Mouse (Mus musculus) hematopoietic stem cell, adult 5-6 weeks (primary cell): ENCODE measurements at regions not wholly inside any gene's neighbourhood (a gene's known extent, or its start where the extent isn't known, plus 50 kb on each side); places are given as distances from the start of the nearest gene placed in this dataset.

Experiments
- ATAC-seq, 2 experiments: fragments of 125-278 bp in 1 of 2; replicated peaks in 1 of 2; 2 replicates each; pipeline ENCODE4 v1.8.0; 2016 to 2017; ENCODE audit warnings: inconsistent platforms in 2 of 2, mild to moderate bottlenecking in 2 of 2, moderate number of reproducible peaks in 2 of 2, low read depth in 1 of 2, moderate TSS enrichment in 1 of 2; ENCODE audit not compliant: low FRiP score in 2 of 2, poor library complexity in 2 of 2, severe bottlenecking in 2 of 2, insufficient read depth in 1 of 2, low TSS enrichment in 1 of 2

DNA sequence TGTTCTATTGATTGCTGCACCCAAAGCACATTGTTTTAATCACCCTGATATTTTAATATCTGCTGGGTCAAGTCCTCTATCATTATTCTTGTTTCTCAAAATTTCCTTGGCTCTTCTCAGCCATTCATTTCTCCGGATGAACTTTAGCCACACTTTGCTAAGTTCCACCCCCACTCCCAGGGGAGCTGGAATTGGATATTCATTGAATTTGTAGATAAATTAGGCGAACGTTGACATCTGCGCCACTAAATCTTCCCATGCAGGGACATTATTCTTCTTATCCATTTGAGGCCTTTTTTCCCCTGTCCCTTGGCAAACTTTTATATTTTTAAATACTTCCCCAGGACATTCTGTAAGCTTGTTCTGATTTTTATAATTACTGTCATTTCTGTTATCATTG, 280.9 kb upstream of the Mgmt start:
- no peak for ATAC-seq

DNA sequence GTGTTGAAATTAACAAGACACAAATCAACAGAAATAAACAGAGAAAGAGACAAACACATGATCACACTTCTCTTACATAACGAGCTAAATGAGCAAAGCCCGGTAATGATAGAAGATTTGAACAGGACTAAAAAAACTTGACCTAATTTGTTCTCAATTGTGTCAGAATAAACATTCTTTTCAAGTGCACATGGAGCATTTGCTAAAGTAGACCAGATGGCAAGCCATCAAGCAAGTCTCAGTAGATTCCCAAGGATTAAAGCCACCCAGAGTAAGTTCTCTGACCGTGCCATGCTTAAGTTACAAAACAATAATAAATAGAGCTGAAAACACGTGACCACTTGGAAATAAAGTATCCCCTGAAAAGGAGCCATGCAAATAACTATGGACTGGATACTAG, 269.9 kb upstream of the Mgmt start:
- no peak for ATAC-seq

DNA sequence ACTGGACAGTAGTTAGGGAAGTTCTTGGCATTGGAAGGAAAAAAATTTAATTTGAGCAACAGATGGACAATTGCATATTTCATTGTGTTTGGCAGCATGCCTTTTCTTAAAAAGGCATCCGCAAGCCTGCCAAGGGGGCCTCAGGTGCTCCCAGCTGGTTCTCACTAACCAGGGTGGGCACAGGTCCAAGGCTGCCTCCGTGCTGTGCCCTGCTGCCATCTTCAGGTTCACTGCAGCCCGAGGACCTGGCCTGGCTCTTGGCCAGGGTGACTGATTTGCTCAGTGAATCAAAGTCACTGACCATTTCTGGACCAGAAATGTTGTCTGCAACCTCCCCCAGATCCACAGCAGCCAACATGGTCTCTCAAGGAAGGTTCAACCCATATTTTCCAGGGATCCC, 263.3 kb upstream of the Mgmt start:
- ATAC-seq, result no peak

DNA sequence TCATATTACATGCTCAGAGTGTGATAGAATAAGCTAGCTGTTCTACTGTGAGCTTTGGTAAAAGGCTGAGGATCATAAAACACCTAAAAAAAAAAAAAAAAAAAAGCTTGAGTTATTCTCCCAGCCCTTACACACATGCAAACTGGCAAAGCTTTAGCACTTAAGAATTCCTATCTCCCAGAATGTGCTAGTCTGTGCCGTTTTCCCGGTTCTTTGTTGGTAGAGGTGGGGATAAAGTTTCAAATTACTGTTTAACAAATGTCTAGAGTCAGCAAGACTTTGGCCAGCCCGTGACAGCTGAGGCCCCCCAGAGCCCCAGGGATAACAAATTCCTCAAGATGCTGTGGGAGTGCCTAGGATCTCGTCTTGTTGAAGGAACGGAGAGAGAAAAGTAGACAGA, 254.3 kb upstream of the Mgmt start:
- no peak for ATAC-seq

DNA sequence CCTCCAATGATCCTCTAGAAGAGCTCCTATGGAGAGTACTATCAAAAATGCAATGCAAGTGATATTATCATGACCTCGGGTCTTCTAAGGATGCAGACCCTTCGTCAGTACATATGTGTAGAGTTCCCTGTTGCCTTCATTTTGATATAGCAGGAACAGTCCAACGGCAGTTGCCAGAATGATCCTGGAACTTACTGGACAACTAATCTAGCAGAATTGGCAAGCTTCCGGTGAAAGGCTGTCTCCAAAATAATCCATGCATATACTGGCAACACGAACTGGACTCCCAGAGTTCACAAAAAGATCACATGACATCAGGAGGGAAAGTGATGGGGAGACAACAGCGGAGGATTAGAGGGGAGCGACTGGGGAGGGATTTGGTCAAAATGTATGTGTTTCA, 253.6 kb upstream of the Mgmt start:
- no peak for ATAC-seq

DNA sequence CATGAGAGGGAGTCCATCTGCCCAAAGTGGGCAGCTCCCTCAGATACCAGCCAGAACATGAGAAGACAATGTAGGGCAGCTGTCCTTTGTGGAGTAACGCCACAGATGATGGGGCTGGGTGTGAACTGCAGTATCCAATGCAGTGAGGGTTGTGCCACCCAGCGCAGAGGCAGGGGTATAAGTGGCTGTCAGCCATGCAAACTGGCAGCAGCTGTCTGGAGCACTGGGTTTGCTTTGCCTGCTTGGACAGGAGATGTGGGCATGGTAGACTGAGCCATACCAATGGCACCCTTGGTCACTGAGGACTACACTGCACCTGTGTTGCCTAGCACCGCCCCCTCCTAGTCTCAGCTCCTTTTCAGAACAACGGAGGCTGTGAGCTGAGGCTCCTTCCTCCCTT, 244.6 kb upstream of the Mgmt start:
- no peak for ATAC-seq

DNA sequence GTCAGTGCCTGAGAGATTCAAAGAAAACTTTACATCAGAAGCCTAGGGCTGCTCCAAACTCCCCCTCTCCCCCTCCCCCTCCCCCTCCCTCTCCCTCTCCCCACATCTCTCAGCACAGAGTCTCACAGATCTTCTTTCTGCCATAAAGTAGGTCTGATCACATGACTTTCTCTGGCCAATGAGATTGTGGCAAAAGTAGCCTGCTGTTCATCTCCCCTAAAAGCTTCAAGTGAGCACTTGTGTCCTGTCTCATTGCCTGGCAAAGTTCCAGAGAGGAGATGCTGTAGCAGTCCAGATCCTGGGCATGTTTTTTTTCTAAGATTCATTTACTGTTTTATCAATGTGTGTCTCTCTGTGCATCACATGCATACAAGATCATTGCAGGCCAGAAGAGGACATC, 234.5 kb upstream of the Mgmt start:
- no peak for ATAC-seq

DNA sequence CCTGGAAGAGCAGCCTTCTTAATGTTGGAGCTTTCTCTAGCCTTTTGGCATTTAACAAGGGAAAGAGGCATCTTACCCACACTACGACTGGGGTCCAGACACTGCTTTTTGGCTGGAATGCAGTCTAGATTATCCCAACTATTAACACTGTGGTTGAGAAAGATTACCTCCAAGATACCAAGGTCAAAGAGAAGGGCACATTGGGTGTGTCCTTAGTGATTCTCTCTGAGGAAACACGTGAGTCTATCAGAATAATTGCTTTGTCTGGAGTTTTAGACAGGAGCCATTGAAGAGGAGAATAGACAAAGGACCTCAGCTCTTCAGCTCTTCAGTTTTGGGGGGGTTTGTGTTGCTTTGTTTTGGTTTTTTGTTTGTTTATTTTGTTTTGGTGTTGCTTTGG, 234.0 kb upstream of the Mgmt start:
- no peak for ATAC-seq

DNA sequence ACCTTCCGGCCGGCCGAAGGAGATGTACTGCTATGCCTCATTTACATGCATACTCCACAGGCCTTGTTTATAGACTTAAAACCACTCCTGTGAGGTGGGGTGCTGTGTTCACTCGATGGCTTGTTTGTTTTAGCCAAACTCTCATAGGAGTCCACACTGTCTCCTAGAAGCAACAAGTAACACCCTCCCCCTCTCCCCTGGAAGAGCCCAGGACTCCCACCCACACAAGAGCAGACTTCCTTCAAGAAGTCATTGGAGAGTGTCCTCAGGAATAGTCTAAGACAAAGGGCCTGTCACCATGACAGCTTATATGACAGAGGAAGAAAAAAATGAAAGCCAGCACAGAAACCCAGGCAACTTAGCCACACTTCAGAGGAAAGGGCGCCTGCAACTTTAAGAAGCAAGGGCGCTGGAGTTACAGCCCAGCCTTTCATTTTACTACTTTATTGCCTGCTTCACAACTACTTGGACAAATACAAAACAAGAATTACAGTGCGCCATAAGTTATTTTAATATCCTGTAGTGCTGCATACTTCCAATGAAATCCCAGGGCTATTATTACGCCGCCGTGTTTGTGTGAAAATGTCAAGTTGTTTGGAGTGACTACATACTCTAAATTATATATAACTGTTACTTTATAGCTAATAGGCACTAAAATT, 229.9 kb upstream of the Mgmt start:
- ATAC-seq, result no peak

DNA sequence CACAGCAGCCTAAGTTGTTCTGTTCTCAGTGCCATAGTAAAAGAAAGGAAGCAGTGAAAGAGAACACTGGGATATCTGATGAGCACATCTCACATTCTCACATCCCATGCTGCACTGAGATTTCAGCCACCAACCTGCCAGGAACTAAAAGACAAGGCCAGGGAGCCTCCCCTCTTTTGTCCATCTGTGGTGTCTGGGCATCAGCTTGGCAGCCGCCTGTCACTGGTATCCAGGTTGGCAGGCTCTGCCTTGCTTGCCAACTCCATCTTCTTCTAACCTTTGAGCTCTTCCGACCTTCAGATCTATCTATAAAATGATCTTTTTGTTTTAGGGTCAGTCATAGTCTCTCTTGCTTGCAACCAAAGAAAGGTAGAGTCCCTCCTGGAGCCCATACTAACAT, 228.5 kb upstream of the Mgmt start:
- ATAC-seq, result no peak

DNA sequence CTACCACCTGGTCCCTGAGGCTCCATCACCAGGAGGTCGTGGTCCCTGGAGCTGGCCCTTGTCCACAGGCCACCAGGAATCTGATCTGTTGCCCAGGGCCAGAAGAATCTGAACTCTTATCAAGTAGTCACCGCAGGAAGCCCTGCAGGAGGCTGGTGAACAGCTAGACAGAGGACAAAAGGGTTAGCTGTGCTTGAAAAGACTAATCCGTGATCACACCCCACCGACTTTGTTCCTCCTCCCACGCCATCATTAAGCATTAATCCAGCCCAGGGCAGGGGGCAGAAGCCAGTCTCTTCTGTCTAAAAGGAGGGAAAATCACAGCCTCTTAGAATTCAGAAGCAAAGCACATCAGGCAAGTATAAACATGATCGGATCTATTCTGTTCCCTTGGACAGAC, 227.7 kb upstream of the Mgmt start:
- no peak for ATAC-seq

DNA sequence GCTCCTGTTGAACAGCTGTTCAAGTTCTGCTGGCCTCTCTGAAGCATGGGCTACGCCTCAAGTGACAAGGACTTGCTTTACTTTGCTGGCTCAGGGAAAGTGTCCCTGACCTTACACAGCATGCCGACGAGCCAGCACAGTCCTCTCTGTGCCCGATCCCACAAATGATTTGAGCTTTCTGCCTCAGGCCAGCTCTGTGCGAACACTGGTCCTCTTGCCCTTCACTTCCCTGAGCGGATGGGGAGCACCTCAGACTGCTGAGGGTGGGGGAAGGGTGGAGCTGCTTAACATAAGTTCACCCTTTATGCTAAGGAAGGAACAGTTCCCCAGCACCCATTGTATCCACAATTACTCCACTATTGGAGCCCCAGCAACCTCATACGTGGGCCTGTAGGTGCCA, 223.7 kb upstream of the Mgmt start:
- no peak for ATAC-seq

DNA sequence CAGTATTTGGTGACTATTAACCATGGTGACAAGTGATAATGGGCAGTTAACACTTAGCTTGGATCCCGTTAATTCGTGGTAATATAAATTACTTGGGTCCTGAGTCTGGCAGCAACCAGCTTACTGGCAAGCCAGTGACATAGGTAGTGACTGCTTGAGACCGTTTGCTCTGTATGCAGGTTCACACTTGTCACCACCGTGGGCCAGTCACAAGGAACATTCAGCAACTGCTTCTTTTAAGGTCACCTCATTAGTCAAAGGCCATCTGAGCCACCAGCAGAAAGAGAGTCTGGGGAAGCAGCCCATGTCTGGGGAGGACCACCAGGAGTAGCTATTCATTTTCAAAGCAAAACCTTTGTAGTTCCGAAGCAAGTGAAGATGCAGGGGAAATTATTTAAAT, 220.3 kb upstream of the Mgmt start:
- no peak for ATAC-seq

DNA sequence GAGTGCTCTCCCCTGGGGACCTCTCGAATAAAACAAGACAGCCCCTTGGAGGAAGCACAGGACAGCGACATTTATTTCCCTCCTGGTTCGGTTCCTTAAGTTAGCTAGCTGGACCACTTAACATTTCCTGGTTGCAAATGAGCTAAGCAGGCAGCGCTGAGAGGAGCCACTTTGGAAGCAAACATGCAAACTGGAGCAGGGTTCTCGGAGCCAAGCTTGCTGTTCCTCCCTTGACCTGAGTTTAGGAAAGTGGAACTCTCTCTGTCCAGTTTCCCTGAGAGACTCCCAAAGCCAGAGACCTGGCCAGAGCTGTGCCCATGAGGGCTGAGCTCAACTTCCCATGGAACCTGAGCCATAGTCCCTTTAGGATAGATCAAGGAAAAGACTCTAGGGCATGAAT, 219.4 kb upstream of the Mgmt start:
- no peak for ATAC-seq

DNA sequence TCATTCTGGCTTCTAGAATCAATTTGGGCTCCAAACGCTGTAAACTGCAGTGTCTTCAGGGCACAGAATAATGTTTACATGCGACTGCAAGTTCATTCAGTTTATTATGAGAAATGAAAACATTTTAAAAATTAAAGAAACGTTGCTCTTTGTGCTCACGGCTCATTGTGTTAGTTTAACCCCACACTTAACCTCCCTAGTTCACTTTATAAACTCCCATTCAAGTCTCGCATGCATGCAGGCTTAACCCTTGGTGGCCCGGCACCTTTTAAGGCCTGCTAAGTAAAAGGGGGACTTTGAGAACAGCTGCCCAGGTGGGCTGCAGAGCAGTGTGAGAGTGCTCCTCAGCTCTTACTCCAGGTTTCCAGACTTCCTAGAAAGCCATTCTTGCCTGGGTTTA, 218.3 kb upstream of the Mgmt start:
- no peak for ATAC-seq

DNA sequence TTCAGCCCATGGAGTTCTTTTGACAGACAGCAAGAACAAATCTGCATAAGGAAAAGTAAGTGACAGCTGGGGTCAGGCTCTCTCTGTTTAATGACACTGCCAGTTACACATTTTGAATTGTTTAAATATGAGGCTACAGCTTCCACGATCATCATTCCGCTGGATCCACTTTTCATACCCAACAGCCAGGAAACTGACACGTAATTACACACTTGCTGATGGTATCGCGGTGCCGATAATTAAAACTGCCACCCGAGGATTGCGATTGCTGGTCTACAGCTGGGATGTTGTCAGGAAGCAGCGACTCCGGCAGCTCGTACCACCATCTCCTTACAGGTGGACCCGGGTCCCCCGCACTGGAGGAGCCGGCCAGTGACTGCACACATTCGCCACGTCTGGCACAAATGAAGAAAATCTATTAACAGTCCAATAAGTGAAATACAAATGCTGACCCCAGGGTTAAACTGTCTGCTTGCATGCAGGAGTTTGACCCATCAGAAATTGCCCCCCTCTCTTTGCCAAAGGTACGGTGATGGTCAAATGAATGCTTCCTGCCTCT, 217.3 kb upstream of the Mgmt start:
- ATAC-seq, result no peak

DNA sequence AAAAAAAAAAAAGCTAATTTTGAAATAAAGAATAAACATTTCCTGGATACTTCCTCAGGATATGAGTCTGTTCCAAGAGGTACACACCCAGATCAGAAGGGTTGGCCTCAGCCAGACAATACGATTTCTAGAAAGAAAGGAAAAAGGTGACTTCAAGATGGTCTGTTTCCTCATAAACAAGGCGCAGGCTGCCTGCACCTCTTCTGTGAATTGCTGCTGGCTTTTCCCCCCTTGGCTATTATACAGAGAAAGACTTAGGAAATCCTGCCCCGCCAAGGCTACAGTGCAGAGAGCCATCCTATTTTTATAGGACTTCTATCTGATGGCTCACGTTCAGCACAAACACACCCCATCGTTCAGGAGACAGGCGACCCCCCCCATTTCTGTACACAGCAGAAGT, 204.8 kb upstream of the Mgmt start:
- ATAC-seq, result no peak

DNA sequence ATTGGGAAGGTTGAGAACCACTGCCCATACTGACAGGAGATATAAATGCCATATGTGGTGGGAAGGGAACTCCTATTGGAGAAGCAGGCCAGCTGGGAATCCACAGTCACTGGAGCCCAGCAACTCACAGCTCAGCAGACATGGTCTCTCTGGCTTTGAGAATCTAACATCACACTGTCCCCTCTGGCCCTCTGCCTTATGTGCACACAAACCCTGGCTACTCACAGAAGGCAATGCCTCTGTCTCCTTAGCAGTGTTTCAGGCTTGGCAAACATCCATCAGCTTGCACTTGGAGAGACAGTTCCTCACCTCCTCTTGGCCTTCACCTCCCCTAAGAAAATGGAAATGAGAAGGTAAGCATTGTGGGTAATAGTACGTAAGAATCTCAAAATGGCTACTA, 188.2 kb upstream of the Mgmt start:
- ATAC-seq, result no peak

DNA sequence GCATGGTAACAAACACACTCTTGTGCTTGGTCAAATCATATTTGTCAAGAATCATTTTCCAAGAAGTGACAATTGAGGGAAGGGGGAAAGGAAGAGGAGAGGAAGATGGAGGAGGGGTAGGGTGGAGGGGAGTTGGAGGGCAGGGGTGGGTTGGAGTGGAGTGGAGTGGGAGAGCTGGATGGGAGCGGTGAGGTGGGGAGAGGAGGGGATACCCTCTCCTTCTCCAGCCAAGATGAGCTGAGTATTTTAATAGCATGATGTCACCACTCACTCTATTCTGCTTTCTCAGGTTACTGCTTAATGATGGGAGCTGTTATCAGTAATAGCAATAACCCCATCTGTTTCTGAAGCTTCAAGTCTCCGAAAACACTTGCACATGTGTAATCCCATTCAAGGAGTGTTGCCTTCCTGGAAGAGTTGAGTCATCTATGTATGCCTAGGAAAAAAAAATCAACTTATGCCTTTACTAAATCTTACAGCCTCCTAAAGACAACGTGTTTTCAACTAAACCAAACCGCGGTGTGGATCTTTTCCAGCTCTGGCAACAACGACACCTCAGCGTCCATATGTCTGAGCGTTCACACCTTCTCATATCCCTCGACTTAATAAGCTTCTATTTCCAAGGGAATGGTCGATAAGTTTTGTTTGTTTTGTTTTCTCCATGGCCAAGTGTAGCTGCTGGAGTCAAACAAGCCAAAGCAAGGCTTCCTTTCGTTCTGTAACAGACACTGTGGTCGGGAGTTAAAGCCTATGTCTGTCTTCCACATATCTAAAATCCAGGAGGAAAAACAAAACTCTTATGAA, 187.0 kb upstream of the Mgmt start:
- ATAC-seq, result no peak
